Mouse (Mus musculus): ENCODE results near the gene Slc43a3.

GRCm38 (mm10) chr2:84930186-84930585 is 6.2 kb upstream of the Slc43a3 start:
- TF ChIP-seq CTCF (IDR thresholded peaks at IDR 0.05; ENCODE audit: low read depth, low read length) (no peak), POLR2A (IDR thresholded peaks at IDR 0.05; ENCODE audit: insufficient read depth, low read length) (no peak), EP300 (IDR thresholded peaks at IDR 0.05; ENCODE audit: insufficient read depth, low read depth, low read length) (no peak)
